Mouse (Mus musculus): Measurements from ENCODE around the gene Gm26741.
A peak's percentile ranks its signal among the peaks of the same experiment; 100 is the strongest.

The Gm26741 gene

GRCm38 (mm10) chr10:52389438-52389837 lies 30.9 kb downstream of the Gm26741 start:
- peak; percentile 49 for DNase-seq (ENCODE audit: low read depth, low spot score)

DNA sequence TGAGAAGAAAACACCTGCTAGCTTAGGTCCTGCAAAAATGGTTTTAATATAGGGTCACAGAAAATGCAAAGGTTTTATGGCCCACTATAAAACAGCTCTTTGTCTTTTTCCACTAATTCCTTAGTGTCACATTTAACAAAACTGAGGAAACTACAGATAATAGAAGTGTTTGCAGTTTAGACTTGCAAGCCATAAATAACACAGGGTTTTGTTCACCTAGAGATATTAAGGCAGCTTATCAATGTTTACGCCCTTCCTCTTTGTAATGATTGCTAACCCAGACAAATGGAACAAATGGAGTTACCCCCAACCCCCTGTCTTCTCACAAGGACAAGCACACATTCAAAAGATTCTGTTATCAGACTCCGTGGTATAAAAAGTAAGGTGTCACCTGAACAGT lies 32.6 kb downstream of the Gm26741 start:
- DNase-seq (ENCODE audit: low read depth, low spot score), result no peak

DNA sequence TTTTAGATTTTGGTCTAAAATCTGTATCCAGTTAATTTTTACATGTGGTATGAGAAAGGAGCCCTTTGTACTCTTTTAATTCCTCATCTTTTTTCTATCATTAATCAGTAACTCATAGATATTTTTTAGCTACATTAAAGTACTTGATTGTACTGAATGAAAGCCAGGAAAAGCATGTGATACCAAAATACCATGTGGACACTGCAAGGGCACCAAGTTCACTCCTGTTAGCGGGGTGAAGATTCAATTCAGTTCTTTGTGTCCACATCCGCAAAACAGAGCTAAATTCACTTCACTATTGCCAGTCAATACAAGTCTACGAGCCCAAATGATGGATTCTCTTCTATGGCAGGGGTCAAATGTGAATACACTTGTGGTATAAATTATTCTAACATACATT lies 38.1 kb downstream of the Gm26741 start:
- DNase-seq (ENCODE audit: low read depth, low spot score), result no peak

GRCm38 (mm10) chr10:52398715-52399114 lies 40.1 kb downstream of the Gm26741 start:
- no peak for DNase-seq (ENCODE audit: low read depth, low spot score)

DNA sequence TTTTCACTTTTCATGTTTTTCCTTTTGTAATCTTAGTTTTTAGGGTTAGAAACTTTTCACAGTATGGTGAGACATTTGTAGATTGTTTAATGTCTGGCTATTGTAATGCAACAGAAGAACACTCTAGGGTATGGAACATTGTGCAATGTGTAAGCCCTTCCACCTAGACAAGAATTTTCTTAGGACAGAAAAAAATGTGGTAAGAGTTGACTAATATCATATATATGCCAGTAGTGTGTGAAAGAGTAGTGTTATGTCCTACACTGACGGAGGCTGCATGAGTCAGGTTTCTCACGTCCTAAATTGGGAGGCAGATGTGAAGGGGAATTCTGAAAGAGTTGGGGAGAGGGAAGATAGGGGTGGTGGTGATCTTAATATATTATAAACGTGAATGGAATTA lies 41.2 kb downstream of the Gm26741 start:
- no peak for DNase-seq (ENCODE audit: low read depth, low spot score)

DNA sequence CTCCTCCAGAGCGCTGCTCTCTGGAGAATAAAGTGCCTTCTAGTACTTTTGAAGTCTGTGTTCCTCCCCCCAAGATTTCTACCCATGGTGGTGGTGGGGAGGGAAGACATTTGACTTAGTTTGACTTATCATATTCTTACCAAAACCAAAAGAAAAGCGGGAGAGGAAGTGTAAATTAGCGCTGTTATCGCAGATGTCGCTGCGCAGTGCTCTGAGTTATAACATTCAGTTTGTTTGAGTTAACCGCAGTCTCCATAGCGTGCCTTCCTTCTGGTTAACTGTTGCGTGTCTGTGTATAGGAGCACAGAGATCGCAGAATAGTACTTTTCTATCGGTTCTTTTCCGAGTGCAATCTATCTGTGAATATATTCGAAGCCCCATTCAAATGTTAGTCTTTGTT lies 46.6 kb downstream of the Gm26741 start:
- DNase-seq (ENCODE audit: low read depth, low spot score), result no peak

DNA sequence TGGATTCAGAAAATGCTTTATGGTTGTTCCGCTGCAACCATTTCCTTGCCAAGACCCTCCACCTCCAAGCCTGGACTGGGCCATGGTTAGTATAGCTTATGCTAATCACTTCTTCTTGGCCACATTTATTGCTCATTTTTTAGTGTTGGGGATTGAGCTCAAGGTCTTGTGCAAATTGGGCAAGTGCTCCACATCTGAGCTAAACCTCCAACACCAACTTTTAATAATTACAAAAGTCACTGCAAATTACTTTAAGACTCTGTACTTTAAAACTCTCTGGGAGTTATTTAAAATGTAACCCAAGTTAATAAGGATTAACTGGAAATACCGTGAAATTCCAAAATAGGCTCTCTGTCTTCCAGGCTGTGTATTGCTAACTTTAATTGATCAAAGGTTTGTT lies 49.0 kb downstream of the Gm26741 start:
- DNase-seq (ENCODE audit: low read depth, low spot score), result no peak

Measured in mesoderm, embryonic 11.5 days (tissue).